Comparison of ENCODE assay signal across 22 mouse cellular contexts in the genomic region with DNA sequence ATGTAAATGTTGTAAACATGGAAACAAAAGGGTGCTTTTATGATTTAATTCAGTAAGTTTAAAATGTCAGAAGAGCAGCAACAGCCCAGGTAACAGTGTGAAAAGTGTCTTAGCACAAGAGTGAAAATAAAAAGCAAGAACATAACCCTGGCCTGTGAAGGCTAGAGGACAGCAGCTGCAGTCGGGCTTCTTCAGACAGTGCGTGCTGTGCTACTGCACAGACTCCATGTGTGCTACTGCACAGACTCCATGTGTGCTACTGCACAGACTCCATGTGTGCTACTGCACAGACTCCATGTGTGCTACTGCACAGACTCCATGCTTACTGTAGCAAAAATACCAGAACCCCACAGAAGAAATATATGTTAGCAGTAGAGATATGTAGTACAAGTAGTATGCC. TPM values are rescaled to one million over a fixed set of nuclear protein-coding genes. Genes with fewer than 3 reads are reported as not detected.
DNase-seq lines count a peak whose midpoint lies in the region; ATAC-seq and TF ChIP-seq lines count a peak whose summit lies in the region.
"Had no signal": no experiment of that assay in that cellular context is flagged by ENCODE, and none has a peak within 500 bp of the region (broad histone marks: within the 10 kb centered on the region; RNA-seq: fewer than 3 reads in every experiment).

No protein-coding gene starts in this region.

- H3K27me3 ChIP-seq in thymus, adult 2 months (ENCODE audit: control insufficient read depth, insufficient read depth, low read length): no peaks in the 10 kb centered on the region
- H3K27me3 ChIP-seq: embryonic facial prominence, embryonic 15.5 days; forebrain, embryonic 15.5 days; hindbrain, embryonic 12.5 days; intestine, embryonic 15.5 days had no signal

- no peak for DNase-seq in cerebellum, adult 9-11 months
- DNase-seq in thymus, postnatal 14 days: peak; percentile 9
- DNase-seq in thymus, adult 2 months: no peak
- DNase-seq in layer of hippocampus, postnatal 10 days (ENCODE audit: low spot score in 2 of 2): no peak
- no peak for DNase-seq in lung, postnatal 36 days
- DNase-seq: adrenal gland, postnatal 10 days; cerebellum, adult 2 months; cerebellum, postnatal 14 days; embryo, embryonic 11 days; gastrocnemius, postnatal 36 days; heart, adult 18-20 months; heart, postnatal 10 days; heart, postnatal 4 days had no signal

- no peak for TF ChIP-seq POLR2A in thymus, adult 2 months (IDR thresholded peaks at IDR 0.05; ENCODE audit: control insufficient read depth, extremely low read depth, insufficient read depth, low read length, poor library complexity)

- no peaks in the 10 kb centered on the region for H3K36me3 ChIP-seq in thymus, adult 2 months (ENCODE audit: control insufficient read depth, insufficient read depth, low read length)
- H3K36me3 ChIP-seq: embryonic facial prominence, embryonic 15.5 days; forebrain, embryonic 15.5 days; heart, embryonic 10.5 days; hindbrain, embryonic 12.5 days; intestine, embryonic 15.5 days had no signal

- WGBS in thymus, adult 2 months: 88% methylated on average over 2 of the region's 2 CpGs

- peaks cover 5% of the 10 kb centered on the region for H3K4me1 ChIP-seq in thymus, adult 2 months (replicated peaks; ENCODE audit: control insufficient read depth, insufficient read depth, low read length)
- H3K4me1 ChIP-seq: embryonic facial prominence, embryonic 15.5 days; forebrain, embryonic 15.5 days; heart, embryonic 10.5 days; hindbrain, embryonic 12.5 days; intestine, embryonic 15.5 days had no signal

- 0 out of 2 replicates have a peak, but pooled peaks have one; percentile 56 for ATAC-seq in cerebellum, adult (ENCODE audit: insufficient number of reproducible peaks, low FRiP score, low TSS enrichment)
- peak; percentile 5 for ATAC-seq in inflammation-experienced regulatory T-cells, adult 6 months
- ATAC-seq: forebrain, embryonic 15.5 days; hindbrain, postnatal 0 days; intestine, embryonic 15.5 days had no signal

- H3K4me3 ChIP-seq in thymus, adult 2 months (ENCODE audit: control insufficient read depth, insufficient read depth, low read length): no peak overlapping the region
- H3K4me3 ChIP-seq: embryonic facial prominence, embryonic 15.5 days; erythroblast, embryonic 14.5 days; forebrain, embryonic 15.5 days; heart, embryonic 10.5 days; hindbrain, embryonic 12.5 days; intestine, embryonic 15.5 days had no signal

- no peak overlapping the region for H3K27ac ChIP-seq in thymus, adult 2 months (ENCODE audit: control insufficient read depth, insufficient read depth, low read length)
- H3K27ac ChIP-seq: embryonic facial prominence, embryonic 15.5 days; forebrain, embryonic 15.5 days; heart, embryonic 10.5 days; hindbrain, embryonic 12.5 days; hindbrain, postnatal 0 days; intestine, embryonic 15.5 days had no signal

- TF ChIP-seq CTCF in thymus, adult 2 months (IDR thresholded peaks at IDR 0.05; ENCODE audit: borderline replicate concordance, control insufficient read depth, extremely low read depth, insufficient read depth, low read length, poor library complexity): no peak

RNA-seq across cellular contexts. Expression of a gene that starts 14.7 kb away (rescaled TPM):
- polyA plus RNA-seq in thymus, adult 2 months (2012; rRNA removed): 1.9 and 2.0 TPM in 2 replicates
- polyA plus RNA-seq in inflammation-experienced regulatory T-cells, adult 6 months (2017; shearing (Covaris generic)): 10 to 100 TPM in 1 of 3 experiments, 1 to 10 TPM in 2; 9.0 to 10.3 (median 9.5) TPM
- total RNA-seq in layer of hippocampus, postnatal 10 days (2021): 10 to 100 TPM; 13.1 to 14.1 TPM

RNA-seq across cellular contexts. Expression of a gene that starts 15.1 kb away (rescaled TPM):
- polyA plus RNA-seq in thymus, adult 2 months (2012; rRNA removed): 14.9 and 16.2 TPM in 2 replicates
- 10 to 100 TPM; 33.5 to 79.9 (median 39.7) TPM for polyA plus RNA-seq in inflammation-experienced regulatory T-cells, adult 6 months (2017; shearing (Covaris generic))
- total RNA-seq in layer of hippocampus, postnatal 10 days (2021): 10 to 100 TPM; 58.8 to 62.9 TPM
